Mouse (Mus musculus) cerebellum, postnatal 14 days (tissue): ENCODE measurements around the gene Men1.
"Not testable (repeated sequence)": the region's sequence is repeated elsewhere in the genome, so short reads cannot be mapped to it uniquely, and the experiment has no call there.

Source experiments
- DNase-seq, 2 experiments: peaks; one replicate each; pipeline ENCODE4 v3.0.0; 2021; ENCODE audit warnings: mixed read lengths in 2 of 2

Gene Men1

GRCm38 (mm10) chr19:6305517-6306115 lies 29.2 kb upstream of the Men1 start:
- no peak for DNase-seq

GRCm38 (mm10) chr19:6306137-6306551 lies 28.6 kb upstream of the Men1 start, which contains the start of gene Cdc42bpg:
Cdc42bpg (plus strand) TSS chr19:6306456.
- DNase-seq: peak; percentile 93 to 95

GRCm38 (mm10) chr19:6306586-6306985 lies 28.2 kb upstream of the Men1 start:
- peak; percentile 83 to 90 for DNase-seq

- DNase-seq: peak; percentile 41 to 64
Observed at GRCm38 (mm10) chr19:6307733-6308531, 26.8 kb upstream of the Men1 start.

- no peak for DNase-seq
Observed at GRCm38 (mm10) chr19:6310181-6310580, 24.6 kb upstream of the Men1 start.

GRCm38 (mm10) chr19:6311783-6312182 lies 23.0 kb upstream of the Men1 start:
- not testable (repeated sequence) for DNase-seq

DNA sequence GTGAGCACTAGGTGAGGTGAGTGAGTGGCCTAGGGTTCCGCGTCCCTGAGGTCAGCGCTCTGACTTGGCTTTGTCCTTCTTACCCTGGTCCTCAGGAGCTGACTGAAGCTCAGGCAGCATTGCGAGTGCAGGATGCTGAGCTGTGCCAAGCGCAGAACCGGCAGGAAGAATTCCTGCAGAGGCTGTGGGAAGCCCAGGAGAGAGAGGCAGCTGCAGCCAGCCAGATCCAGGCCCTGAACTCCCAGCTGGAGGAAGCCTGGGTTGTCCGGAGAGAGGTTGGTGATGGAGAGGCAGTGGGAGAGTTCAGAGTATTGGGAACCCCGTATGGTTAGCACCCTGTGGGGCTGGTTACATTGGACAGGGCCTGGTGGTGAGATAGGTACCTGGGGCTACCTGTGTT lies 21.0 kb upstream of the Men1 start:
- no peak for DNase-seq

- DNase-seq: peak; percentile 37 to 48
Observed at GRCm38 (mm10) chr19:6314513-6314912, 20.3 kb upstream of the Men1 start.

GRCm38 (mm10) chr19:6315573-6315972 lies 19.2 kb upstream of the Men1 start:
- peak; percentile 71 to 72 for DNase-seq

GRCm38 (mm10) chr19:6318145-6318544 lies 16.6 kb upstream of the Men1 start:
- DNase-seq: no peak

DNA sequence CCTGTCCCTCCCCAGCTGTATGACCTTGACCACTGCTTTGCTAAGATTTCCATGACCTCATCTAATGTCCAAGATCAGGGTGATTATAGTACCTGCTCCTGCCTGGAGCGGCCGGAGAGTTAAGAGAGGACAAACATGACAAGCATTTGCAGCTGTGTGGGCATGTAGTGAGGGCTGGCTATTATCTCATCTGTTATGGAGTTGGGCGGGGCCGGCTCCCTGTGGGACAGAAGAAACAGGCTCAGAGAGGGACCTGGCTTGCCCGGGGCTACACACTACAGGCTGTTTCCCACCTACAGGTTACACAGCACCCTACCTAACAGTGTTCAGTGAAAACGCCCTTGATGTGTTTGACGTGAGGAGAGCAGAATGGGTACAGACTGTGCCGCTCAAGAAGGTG lies 13.4 kb upstream of the Men1 start:
- DNase-seq: no peak

DNA sequence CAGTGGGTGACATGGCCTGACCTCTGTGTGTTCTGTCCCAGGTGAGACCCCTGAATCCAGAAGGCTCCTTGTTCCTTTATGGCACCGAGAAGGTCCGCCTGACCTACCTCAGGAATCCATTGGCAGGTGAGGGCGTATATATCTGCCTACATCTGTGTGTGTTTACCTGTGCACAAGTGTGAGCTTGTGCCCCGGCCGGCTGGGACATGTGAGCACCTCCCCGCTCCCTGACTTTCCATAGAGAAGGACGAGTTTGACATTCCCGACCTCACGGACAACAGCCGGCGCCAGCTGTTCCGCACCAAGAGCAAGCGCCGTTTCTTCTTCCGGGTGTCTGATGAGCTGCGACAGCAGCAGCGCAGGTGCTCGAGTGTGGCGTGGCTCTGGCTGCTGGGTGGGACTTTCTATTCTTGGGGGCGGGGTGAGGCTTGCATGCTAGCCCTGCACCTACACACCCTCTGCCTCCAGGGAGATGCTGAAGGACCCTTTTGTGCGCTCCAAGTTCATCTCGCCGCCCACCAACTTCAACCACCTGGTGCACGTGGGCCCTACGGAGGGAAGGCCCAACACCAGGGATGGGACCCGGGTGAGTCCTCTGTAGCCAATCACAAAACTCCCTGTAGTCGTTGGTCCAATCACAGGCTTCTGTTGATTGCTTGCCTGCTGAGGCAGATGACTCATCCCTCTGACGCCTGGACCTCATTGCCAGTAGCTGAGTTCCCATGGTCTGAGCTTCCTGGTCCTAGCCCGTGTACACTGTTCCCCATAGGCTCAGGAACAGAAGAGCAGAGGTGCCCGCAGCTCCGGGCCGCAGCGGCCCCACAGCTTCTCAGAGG lies 12.8 kb upstream of the Men1 start:
- DNase-seq: no peak

GRCm38 (mm10) chr19:6324751-6325150 lies 10.0 kb upstream of the Men1 start:
- DNase-seq: no peak

DNA sequence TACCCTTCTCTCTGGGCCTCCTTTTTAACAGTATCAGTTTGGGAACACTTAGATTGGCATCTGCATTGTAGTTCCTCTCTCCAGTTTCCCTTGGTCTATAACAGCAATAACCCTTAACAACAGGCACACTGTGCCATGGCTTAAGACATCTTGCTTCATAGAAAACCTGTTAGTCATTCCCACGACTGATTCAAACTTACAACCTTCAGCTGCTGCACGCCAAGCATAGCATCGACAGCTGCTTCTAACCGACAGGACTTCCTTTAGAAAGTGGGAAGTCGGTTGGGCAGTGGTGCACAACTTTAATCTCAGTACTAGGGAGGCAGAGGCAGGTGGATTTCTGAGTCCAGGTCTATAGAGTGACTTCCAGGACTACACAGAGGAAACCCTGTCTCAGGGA lies 3.6 kb upstream of the Men1 start:
- no peak for DNase-seq

DNA sequence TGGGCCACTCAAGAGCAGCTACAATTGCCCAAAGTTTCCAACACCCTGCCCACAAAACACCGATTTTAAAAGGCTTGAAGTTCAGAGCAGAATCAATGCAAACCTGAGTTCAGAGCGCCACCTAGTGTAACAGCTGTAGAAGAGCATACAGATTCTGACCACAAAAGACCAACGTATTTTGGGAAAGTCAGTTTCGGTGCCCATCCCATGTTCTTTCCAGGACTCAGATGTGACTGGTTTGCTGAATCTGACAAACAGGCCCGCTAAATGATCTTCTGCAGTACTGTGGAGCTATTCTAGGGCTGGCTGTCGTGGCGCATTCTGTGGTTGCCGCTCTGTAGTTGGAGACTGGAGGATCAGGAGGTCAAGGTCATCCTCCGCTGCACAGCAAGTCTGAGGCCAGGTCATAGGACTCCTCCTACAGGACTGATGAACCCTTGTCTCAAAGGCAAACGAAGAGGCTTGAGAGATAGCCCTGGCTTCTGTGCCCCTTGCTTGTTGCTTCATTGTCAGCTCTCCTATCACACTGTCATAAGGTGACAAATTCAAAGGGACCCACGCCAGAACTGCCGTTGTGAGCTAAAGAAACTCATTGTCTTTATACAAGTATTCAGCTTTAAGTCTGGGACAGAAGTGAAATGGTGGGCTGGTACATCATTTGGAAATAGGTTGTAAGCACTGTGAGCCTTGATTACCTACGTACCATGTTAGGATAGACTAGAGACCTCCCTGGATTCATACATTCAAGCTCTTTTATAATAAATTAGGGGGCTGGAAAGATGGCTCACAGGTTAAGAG lies 2.9 kb upstream of the Men1 start:
- DNase-seq: peak; percentile 76

- no peak for DNase-seq
Observed at GRCm38 (mm10) chr19:6333761-6334595, 801 bp upstream of the Men1 start.

GRCm38 (mm10) chr19:6335458-6335827 lies 664 bp downstream of the Men1 start:
- DNase-seq: peak; percentile 53 to 62

DNA sequence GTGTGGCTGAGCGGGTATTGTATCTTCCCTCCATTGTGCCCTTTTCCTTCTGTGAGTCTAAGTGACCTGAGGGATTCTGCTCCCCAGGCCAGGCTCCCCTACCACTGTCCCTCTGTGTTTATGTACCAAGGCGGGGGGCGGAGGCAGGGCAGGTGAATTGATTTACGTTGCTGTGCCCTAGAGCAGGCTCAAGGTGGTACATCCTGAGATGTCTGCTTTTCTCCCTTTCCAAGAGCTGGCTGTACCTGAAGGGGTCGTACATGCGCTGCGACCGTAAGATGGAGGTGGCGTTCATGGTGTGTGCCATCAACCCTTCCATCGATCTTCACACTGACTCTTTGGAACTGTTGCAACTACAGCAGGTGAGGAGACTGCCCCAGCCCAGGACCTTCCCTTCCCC lies 2.1 kb downstream of the Men1 start:
- no peak for DNase-seq

DNA sequence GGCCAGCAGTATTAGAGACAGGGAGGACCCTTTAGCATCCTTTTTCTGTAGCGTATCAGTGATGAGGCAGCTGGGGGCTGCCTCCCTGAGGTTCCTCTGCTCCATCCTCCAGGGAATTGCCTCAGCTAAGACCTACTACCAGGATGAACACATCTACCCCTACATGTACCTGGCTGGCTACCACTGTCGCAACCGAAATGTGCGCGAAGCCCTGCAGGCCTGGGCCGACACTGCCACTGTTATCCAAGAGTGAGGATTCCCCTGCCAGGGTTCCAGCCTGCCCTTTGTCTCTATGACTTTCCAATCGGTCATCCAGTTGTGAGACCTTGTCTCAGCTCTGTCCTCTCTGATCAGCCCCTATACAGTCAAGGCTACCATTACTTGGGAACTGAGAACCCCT lies 3.4 kb downstream of the Men1 start:
- no peak for DNase-seq

DNA sequence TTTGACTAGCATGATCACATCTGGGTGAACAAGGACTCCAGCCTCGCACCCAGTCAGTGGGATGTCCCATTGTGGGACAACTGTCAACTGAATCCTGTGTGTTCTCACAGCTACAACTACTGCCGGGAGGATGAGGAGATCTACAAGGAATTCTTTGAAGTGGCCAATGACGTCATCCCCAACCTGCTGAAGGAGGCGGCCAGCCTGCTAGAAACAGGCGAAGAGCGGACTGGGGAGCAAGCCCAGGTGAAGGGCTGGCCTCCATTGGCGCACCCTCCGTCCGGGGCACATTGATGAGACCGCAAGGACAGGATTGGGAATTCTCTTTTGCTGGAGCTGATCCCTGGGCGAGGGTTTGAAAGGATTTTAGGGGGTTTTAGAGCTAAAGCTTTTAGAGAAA lies 3.9 kb downstream of the Men1 start:
- DNase-seq: no peak

DNA sequence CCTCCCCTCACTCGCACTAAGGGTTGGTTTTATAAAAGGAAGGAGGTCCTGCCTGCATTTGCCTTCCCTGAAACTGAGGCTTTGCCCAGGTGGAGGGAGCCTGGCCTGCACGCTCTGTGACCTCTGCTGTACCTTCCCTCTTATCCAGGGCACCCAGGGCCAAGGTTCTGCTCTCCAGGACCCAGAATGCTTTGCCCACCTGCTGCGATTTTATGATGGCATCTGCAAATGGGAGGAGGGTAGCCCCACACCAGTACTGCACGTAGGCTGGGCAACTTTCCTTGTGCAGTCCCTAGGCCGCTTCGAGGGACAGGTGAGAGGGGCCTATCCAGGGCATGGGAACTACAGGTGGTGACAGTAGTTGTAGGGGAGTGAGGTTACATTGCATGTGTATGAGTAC lies 4.4 kb downstream of the Men1 start:
- DNase-seq: no peak
